Mouse (Mus musculus): Measurements from ENCODE around the gene Triobp. TPM values are rescaled to one million over a fixed set of nuclear protein-coding genes. Genes with fewer than 3 reads are reported as not detected.

Gene Triobp
- polyA plus RNA-seq, 1 experiment from 2014 or later, result 33.0 TPM

- no peaks in the 10 kb centered on the region for H3K9me3 ChIP-seq (replicated peaks; ENCODE audit: low read length)
- WGBS, result under 1% methylated on average over 55 of the region's 67 CpGs
- peak overlapping the region; percentile 96 for H3K27ac ChIP-seq
- DNase-seq (ENCODE audit: low spot score), result peak; percentile 95
- H3K27me3 ChIP-seq (ENCODE audit: insufficient read depth, low read length), result no peaks in the 10 kb centered on the region
- H3K9ac ChIP-seq (ENCODE audit: low read depth, low read length), result peak overlapping the region; percentile 89
- peak overlapping the region; percentile 89 for H3K4me3 ChIP-seq (replicated peaks; ENCODE audit: low read depth, low read length)
- H3K36me3 ChIP-seq (ENCODE audit: insufficient read depth, low read length), result peaks cover 2% of the 10 kb centered on the region; the same call in 1 of the 2 replicates
- no peak for TF ChIP-seq CTCF (IDR thresholded peaks at IDR 0.05; ENCODE audit: low read depth)
- peak; percentile 85 for ATAC-seq (replicated peaks; ENCODE audit: low FRiP score, low read depth)
- peaks cover 19% of the 10 kb centered on the region for H3K4me1 ChIP-seq (replicated peaks; ENCODE audit: insufficient read depth, low read length)
- H3K4me2 ChIP-seq (ENCODE audit: low read length), result peak overlapping the region; percentile 80
Observed at GRCm38 (mm10) chr15:78982658-78983435, 35.3 kb downstream of the Triobp start.

GRCm38 (mm10) chr15:78983436-78984285 is 36.1 kb downstream of the Triobp start:
- under 1% methylated on average over 21 of the region's 21 CpGs for WGBS
- ATAC-seq (replicated peaks; ENCODE audit: low FRiP score, low read depth), result peak; percentile 34
- Histone ChIP-seq H3K4me3 (replicated peaks; ENCODE audit: low read depth, low read length) (peak overlapping the region; percentile 89), H3K27ac (peak overlapping the region; percentile 96), H3K9ac (ENCODE audit: low read depth, low read length) (peak overlapping the region; percentile 89), H3K4me2 (ENCODE audit: low read length) (peak overlapping the region; percentile 80), H3K4me1 (replicated peaks; ENCODE audit: insufficient read depth, low read length) (peaks cover 22% of the 10 kb centered on the region), H3K36me3 (ENCODE audit: insufficient read depth, low read length) (peaks cover 10% of the 10 kb centered on the region; the same call in 1 of the 2 replicates), H3K27me3 (ENCODE audit: insufficient read depth, low read length) (no peaks in the 10 kb centered on the region), H3K9me3 (replicated peaks; ENCODE audit: low read length) (no peaks in the 10 kb centered on the region)
- peak; percentile 81 for DNase-seq (ENCODE audit: low spot score)
- TF ChIP-seq CTCF (IDR thresholded peaks at IDR 0.05; ENCODE audit: low read depth), result no peak

DNA sequence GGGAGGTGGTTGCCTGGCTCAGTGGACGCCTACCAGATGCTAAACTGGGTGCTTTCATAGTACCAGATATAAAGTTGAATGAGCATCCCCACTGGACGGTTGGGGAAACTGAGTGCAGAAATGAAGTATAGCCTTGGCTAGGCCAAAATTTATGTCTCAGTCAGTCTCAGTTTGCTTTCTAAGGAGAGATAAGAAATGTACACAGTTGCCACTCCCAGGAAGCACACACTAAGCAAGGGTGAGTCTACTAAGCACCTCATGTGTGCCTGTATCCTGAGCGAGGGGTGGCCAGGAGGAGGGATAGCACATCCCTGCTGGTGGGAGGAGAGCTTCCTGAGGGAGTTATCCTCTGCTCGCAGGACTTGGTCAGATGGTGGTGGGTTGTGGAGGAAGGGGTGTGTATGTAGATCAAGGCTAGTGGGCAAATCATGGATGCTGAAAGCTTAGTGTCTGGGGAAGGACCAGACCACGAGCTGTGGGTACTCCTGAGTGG is 36.8 kb downstream of the Triobp start:
- Histone ChIP-seq H3K27ac (peak overlapping the region; percentile 96), H3K4me1 (replicated peaks; ENCODE audit: insufficient read depth, low read length) (peaks cover 17% of the 10 kb centered on the region; the same call in 1 of the 2 replicates), H3K36me3 (ENCODE audit: insufficient read depth, low read length) (peaks cover 16% of the 10 kb centered on the region; the same call in 1 of the 2 replicates), H3K9ac (ENCODE audit: low read depth, low read length) (no peak overlapping the region), H3K27me3 (ENCODE audit: insufficient read depth, low read length) (no peaks in the 10 kb centered on the region), H3K4me3 (replicated peaks; ENCODE audit: low read depth, low read length) (peak overlapping the region; percentile 89), H3K9me3 (replicated peaks; ENCODE audit: low read length) (no peaks in the 10 kb centered on the region), H3K4me2 (ENCODE audit: low read length) (peak overlapping the region; percentile 80)
- WGBS, result 10% methylated on average over 5 of the region's 5 CpGs
- ATAC-seq (replicated peaks; ENCODE audit: low FRiP score, low read depth), result no peak
- no peak for DNase-seq (ENCODE audit: low spot score)
- no peak for TF ChIP-seq CTCF (IDR thresholded peaks at IDR 0.05; ENCODE audit: low read depth)

DNA sequence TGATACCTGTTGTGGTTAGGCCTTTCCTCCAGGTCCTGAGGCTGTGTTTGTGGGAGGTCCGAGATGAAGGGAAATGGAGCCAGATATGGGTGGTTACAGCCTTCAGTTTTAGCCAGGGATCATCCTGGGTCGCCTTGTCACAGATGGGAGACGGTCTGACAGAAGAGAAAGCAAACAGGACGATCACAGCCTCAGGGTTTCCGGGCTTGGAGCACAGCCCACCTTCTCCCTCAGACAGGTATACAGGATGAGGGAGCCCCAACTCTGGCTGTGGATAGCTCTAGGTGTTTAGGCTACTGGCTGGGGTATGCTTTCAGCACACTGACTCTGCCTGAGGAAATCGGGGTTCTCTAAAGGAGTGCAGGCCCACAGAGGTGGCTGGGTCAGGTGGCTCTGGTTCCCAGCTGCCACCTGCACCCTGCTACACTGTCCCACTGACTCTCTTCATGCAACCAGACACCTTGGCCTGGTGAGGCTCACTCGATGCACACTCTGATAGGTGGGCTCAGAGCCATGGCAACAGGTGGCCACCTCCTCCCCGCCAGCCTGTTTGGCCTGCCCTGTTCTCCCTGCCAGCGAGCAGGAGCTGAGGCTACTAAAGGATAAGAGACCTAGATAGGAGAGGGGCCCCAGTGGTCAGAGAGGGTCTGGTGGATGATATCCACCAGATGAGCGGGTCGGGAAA is 39.2 kb downstream of the Triobp start:
- no peak for TF ChIP-seq CTCF (IDR thresholded peaks at IDR 0.05; ENCODE audit: low read depth)
- H3K4me2 ChIP-seq (ENCODE audit: low read length), result no peak overlapping the region
- peaks cover 38% of the 10 kb centered on the region for H3K36me3 ChIP-seq (ENCODE audit: insufficient read depth, low read length)
- DNase-seq (ENCODE audit: low spot score) (peak; percentile 60), ATAC-seq (replicated peaks; ENCODE audit: low FRiP score, low read depth) (no peak; the same call in 1 of the 2 replicates)
- H3K27ac ChIP-seq, result no peak overlapping the region
- no peaks in the 10 kb centered on the region for H3K27me3 ChIP-seq (ENCODE audit: insufficient read depth, low read length)
- no peaks in the 10 kb centered on the region for H3K9me3 ChIP-seq (replicated peaks; ENCODE audit: low read length)
- H3K4me3 ChIP-seq (replicated peaks; ENCODE audit: low read depth, low read length), result no peak overlapping the region
- H3K4me1 ChIP-seq (replicated peaks; ENCODE audit: insufficient read depth, low read length), result peaks cover 17% of the 10 kb centered on the region; the same call in 1 of the 2 replicates
- 46% methylated on average over 11 of the region's 11 CpGs for WGBS
- no peak overlapping the region for H3K9ac ChIP-seq (ENCODE audit: low read depth, low read length)

GRCm38 (mm10) chr15:78988499-78988971 is 41.0 kb downstream of the Triobp start:
- ATAC-seq (replicated peaks; ENCODE audit: low FRiP score, low read depth), result no peak
- Histone ChIP-seq H3K27me3 (ENCODE audit: insufficient read depth, low read length) (no peaks in the 10 kb centered on the region), H3K9ac (ENCODE audit: low read depth, low read length) (no peak overlapping the region), H3K4me3 (replicated peaks; ENCODE audit: low read depth, low read length) (no peak overlapping the region), H3K27ac (no peak overlapping the region), H3K4me2 (ENCODE audit: low read length) (no peak overlapping the region), H3K9me3 (replicated peaks; ENCODE audit: low read length) (no peaks in the 10 kb centered on the region), H3K4me1 (replicated peaks; ENCODE audit: insufficient read depth, low read length) (peaks cover 17% of the 10 kb centered on the region; the same call in 1 of the 2 replicates), H3K36me3 (ENCODE audit: insufficient read depth, low read length) (peaks cover 56% of the 10 kb centered on the region)
- no peak for DNase-seq (ENCODE audit: low spot score)
- WGBS, result 54% methylated on average over 14 of the region's 14 CpGs
- TF ChIP-seq CTCF (IDR thresholded peaks at IDR 0.05; ENCODE audit: low read depth), result no peak

Data from kidney, postnatal 0 days (tissue).